Mouse (Mus musculus): ENCODE data around the gene Plin5. TPM values are rescaled to one million over a fixed set of nuclear protein-coding genes. Genes with fewer than 3 reads are reported as not detected.

Plin5 gene
- total and polyA plus RNA-seq, 3 experiments: not detected

DNA sequence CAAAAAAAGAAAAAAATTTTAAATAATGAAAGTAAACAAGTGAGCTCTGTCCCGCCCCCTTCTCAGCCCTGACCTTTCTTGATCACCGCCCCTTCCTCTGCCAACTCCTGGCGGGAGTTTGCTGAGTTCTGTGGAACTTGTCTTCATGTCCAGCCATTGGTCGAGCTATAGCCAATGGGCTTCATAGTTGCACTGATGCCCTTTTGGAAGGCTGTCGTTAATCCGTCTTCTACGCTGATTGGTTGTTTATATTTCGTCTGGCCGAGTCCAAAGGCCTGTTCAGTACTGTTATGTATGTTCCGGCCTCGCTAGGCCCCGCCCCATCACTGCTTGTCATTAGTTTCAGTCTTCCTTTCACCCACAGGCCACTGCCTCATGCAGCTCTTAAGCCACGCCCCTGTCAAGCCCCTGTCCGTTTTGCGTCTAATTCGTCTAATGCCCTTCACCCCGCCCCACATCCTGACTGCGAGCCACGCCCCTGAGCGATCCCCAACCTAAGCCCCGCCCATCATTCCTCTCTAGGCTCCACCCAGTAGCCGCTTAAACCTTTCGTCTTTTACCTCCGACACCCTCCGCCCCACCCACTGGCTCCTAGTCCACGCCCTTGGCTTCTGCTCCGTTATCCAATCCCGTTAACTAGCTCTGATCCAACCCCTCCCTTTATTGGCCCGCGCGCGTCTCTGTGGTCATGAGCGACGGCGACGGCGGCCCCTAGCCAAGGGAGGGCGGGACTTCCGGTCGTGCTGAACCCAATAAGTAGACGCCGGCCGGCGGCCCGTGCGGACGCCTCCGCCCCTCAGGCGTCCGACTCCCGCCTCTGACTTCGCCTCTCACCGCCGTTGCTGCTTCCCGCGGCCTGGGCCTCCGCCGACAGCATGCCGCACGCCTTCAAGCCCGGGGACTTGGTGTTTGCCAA is 38.3 kb downstream of the Plin5 start, which contains the start of gene Hdgfl2:
Gene Hdgfl2, plus strand, starts transcription at position 755 of the 916 bp plus-strand sequence.
- TF ChIP-seq MYC (IDR thresholded peaks at IDR 0.05; ENCODE audit: low read depth, low read length) (0 out of 2 replicates have a peak, but pooled peaks have one; percentile 46), MAX (IDR thresholded peaks at IDR 0.05; ENCODE audit: low read length) (peak; percentile 54), TAL1 (IDR thresholded peaks at IDR 0.05; ENCODE audit: low read length) (no peak), ZKSCAN1 (IDR thresholded peaks at IDR 0.05; ENCODE audit: low read depth, low read length) (no peak), EP300 (IDR thresholded peaks at IDR 0.05; ENCODE audit: low read depth in 1 of 2, low read length in 2 of 2) (no peak), E2F4 (IDR thresholded peaks at IDR 0.05; ENCODE audit: borderline replicate concordance, low read depth, low read length) (peak; percentile 95), GABPA (IDR thresholded peaks at IDR 0.05; ENCODE audit: low read depth, low read length) (no peak), ZMIZ1 (IDR thresholded peaks at IDR 0.05; ENCODE audit: low read depth, low read length) (peak; percentile 95), ZNF384 (IDR thresholded peaks at IDR 0.05; ENCODE audit: low read depth, low read length) (no peak), POLR2A (IDR thresholded peaks at IDR 0.05; ENCODE audit: control insufficient read depth in 1 of 2, insufficient read depth in 1 of 2, low read depth in 1 of 2, low read length in 2 of 2, poor library complexity in 1 of 2) (peak; percentile 93 to 96), RAD21 (IDR thresholded peaks at IDR 0.05; ENCODE audit: low read depth, low read length) (no peak), RCOR1 (IDR thresholded peaks at IDR 0.05; ENCODE audit: low read depth, low read length) (no peak), CHD2 (IDR thresholded peaks at IDR 0.05; ENCODE audit: low read length) (peak; percentile 56), MAFK (IDR thresholded peaks at IDR 0.05; ENCODE audit: borderline replicate concordance, low read depth, low read length) (no peak), ZC3H11A (IDR thresholded peaks at IDR 0.05; ENCODE audit: low read depth, low read length) (no peak), JUND (IDR thresholded peaks at IDR 0.05; ENCODE audit: low read depth, low read length) (no peak), CTCF (IDR thresholded peaks at IDR 0.05 in 2 of 3, conservative IDR thresholded peaks at IDR 0.05 in 1 of 3; ENCODE audit: control insufficient read depth in 1 of 3, insufficient read depth in 1 of 3, low read depth in 2 of 3, low read length in 3 of 3, poor library complexity in 1 of 3, severe bottlenecking in 1 of 3) (no peak), BHLHE40 (IDR thresholded peaks at IDR 0.05; ENCODE audit: borderline replicate concordance, low read depth, low read length) (peak; percentile 61; the same call in 1 of the 2 replicates), SMC3 (IDR thresholded peaks at IDR 0.05; ENCODE audit: low read depth, low read length) (no peak), USF1 (IDR thresholded peaks at IDR 0.05; ENCODE audit: low read depth, low read length) (peak; percentile 3), NRF1 (IDR thresholded peaks at IDR 0.05; ENCODE audit: insufficient read depth, low read depth, low read length, poor library complexity, severe bottlenecking) (peak; percentile 19; the same call in 1 of the 2 replicates), TBP (IDR thresholded peaks at IDR 0.05; ENCODE audit: low read depth, low read length) (peak; percentile 77), MYB (IDR thresholded peaks at IDR 0.05; ENCODE audit: low read depth, low read length) (no peak), NELFE (IDR thresholded peaks at IDR 0.05; ENCODE audit: low read depth, low read length) (peak; percentile 94), KAT2A (conservative IDR thresholded peaks at IDR 0.05; ENCODE audit: low read depth, low read length) (peak; percentile 32; the same call in 1 of the 2 replicates), POLR2AphosphoS2 (IDR thresholded peaks at IDR 0.05; ENCODE audit: low read length) (peak; percentile 81), HCFC1 (IDR thresholded peaks at IDR 0.05; ENCODE audit: low read depth, low read length) (peak; percentile 78), GATA1 (IDR thresholded peaks at IDR 0.05; ENCODE audit: low read depth, low read length) (no peak), MAZ (IDR thresholded peaks at IDR 0.05; ENCODE audit: low read depth, low read length) (peak; percentile 44; the same call in 1 of the 2 replicates), SIN3A (IDR thresholded peaks at IDR 0.05; ENCODE audit: low read length) (peak; percentile 77), MEF2A (IDR thresholded peaks at IDR 0.05; ENCODE audit: extremely low read depth, insufficient replicate concordance, low read depth, low read length, poor library complexity, severe bottlenecking) (no peak), TCF12 (IDR thresholded peaks at IDR 0.05; ENCODE audit: low read depth, low read length) (0 out of 2 replicates have a peak, but pooled peaks have one; percentile 25), ETS1 (IDR thresholded peaks at IDR 0.05; ENCODE audit: low read depth, low read length) (no peak), MXI1 (IDR thresholded peaks at IDR 0.05; ENCODE audit: low read depth, low read length) (peak; percentile 85), ELF1 (IDR thresholded peaks at IDR 0.05; ENCODE audit: low read depth, low read length) (peak; percentile 78), POLR2AphosphoS5 (IDR thresholded peaks at IDR 0.05; ENCODE audit: borderline replicate concordance, low read depth, low read length) (no peak)
- Histone ChIP-seq H3K9ac (ENCODE audit: control insufficient read depth, low read depth, low read length, poor library complexity, severe bottlenecking) (peak within 1 kb of the TSS; percentile 82), H3K36me3 (ENCODE audit: control insufficient read depth in 1 of 2, insufficient read depth in 2 of 2, low read length in 2 of 2) (peaks cover 0 to 10% of the 10 kb centered on the region in 2 experiments; a peak in 2 of 4 replicates), H3K9me3 (replicated peaks; ENCODE audit: insufficient read depth, low read length) (no peaks in the 10 kb centered on the region), H3K4me1 (ENCODE audit: control insufficient read depth in 1 of 2, insufficient read depth in 2 of 2, low read length in 2 of 2) (peaks cover 0 to 21% of the 10 kb centered on the region in 2 experiments; a peak in 3 of 4 replicates), H3K27ac (ENCODE audit: control insufficient read depth, low read depth, low read length) (peak within 1 kb of the TSS; percentile 10; the same call in 1 of the 2 replicates), H3K27me3 (ENCODE audit: control insufficient read depth in 1 of 2, insufficient read depth in 2 of 2, low read length in 2 of 2) (no peaks in the 10 kb centered on the region), H3K79me2 (ENCODE audit: control insufficient read depth, insufficient read depth, low read length, poor library complexity) (peaks cover 19% of the 10 kb centered on the region), H3K4me3 (ENCODE audit: control insufficient read depth in 1 of 2, insufficient read depth in 1 of 2, low read depth in 2 of 2, low read length in 2 of 2) (peak within 1 kb of the TSS; percentile 63 to 98)
- peak; percentile 100 for DNase-seq (ENCODE audit: low read depth, low spot score)
